Mouse (Mus musculus) forebrain, embryonic 11.5 days (tissue): Measurements from ENCODE around the gene Trip12. TPM values are rescaled to one million over a fixed set of nuclear protein-coding genes. Genes with fewer than 3 reads are reported as not detected.

Experiments used
- ATAC-seq: fragments of 200-750 bp; cut with Nextera tagmentation; replicated peaks from 2 replicates; pipeline ENCODE4 v1.8.0; 2017; ENCODE audit warnings: moderate TSS enrichment; ENCODE audit not compliant: low FRiP score
- DNase-seq: peaks from one replicate; pipeline ENCODE4 v3.0.0-alpha.2; 2017; ENCODE audit warnings: low spot score
- H3K27ac ChIP-seq: fragments of 300-500 bp; sonication (generic); 2 replicates; pipeline ENCODE4 v1.5.1; 2014; ENCODE audit warnings: low read depth, low read length
- H3K27me3 ChIP-seq: fragments of 300-500 bp; sonication (generic); 2 replicates; pipeline ENCODE4 v1.6.1; 2014; ENCODE audit warnings: mild to moderate bottlenecking, low read length, mixed read lengths; ENCODE audit not compliant: control insufficient read depth, insufficient read depth
- H3K36me3 ChIP-seq: fragments of 300-500 bp; sonication (generic); 2 replicates; pipeline ENCODE4 v1.6.1; 2014; ENCODE audit warnings: mild to moderate bottlenecking, low read length, moderate library complexity, mixed read lengths; ENCODE audit not compliant: control insufficient read depth, insufficient read depth
- H3K4me1 ChIP-seq: fragments of 300-500 bp; sonication (generic); replicated peaks from 2 replicates; pipeline ENCODE4 v1.6.1; 2014; ENCODE audit warnings: low read length, mixed read lengths; ENCODE audit not compliant: control insufficient read depth, insufficient read depth
- H3K4me2 ChIP-seq: fragments of 300-500 bp; sonication (generic); 2 replicates; pipeline ENCODE4 v1.6.1; 2014; ENCODE audit warnings: low read depth, mild to moderate bottlenecking, low read length, moderate library complexity, mixed read lengths; ENCODE audit not compliant: severe bottlenecking
- H3K4me3 ChIP-seq: fragments of 300-500 bp; sonication (generic); 2 replicates; pipeline ENCODE4 v1.5.1; 2014; ENCODE audit warnings: low read depth, low read length
- H3K9ac ChIP-seq: fragments of 300-500 bp; sonication (generic); 2 replicates; pipeline ENCODE4 v1.6.1; 2014; ENCODE audit warnings: low read length
- H3K9me3 ChIP-seq: fragments of 300-500 bp; sonication (generic); 2 replicates; pipeline ENCODE4 v1.6.1; 2016; ENCODE audit warnings: low read length, mixed read lengths; ENCODE audit not compliant: control insufficient read depth
- WGBS: fragments of 180-500 bp; shearing (Covaris S2); extraction: QIAGEN DNeasy Blood & Tissue Kit; methylation state at CpG from one replicate; pipeline ENCODE4 v1.1.7; 2014; 5-methylcytosine and 5-hydroxymethylcytosine counted together
- polyA plus RNA-seq: library from polyadenylated mRNA; unstranded; fragments of >200 nt; fragmentation: Nextera tagmentation; extraction: Ambion mirVana; gene quantifications from 2 replicates; pipeline ENCODE4 v1.2.1, GENCODE M21; 2014

The Trip12 gene
- polyA plus RNA-seq, 1 experiment from 2014 or later, result 98.9 TPM

DNA sequence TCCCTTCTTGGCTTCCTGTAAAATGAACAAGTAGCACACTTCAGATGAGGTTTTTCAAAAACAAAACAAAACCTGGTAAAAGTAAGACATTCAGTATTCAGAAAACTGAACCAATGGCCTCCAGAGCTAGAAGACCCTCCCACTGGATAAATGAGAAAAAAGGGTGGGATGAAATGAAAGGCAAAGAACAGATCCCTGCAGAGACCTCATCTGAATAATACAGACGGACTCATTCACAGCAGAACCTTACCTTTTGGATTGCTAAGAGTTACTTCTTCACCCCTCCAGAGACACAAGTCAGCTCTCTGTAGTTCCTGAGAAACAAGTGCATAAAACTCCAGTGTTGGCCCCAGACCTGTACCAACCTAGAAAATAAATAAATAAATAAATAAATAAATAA, 108.6 kb downstream of the Trip12 start:
- WGBS, result 78% methylated on average over 1 of the region's 1 CpGs

DNA sequence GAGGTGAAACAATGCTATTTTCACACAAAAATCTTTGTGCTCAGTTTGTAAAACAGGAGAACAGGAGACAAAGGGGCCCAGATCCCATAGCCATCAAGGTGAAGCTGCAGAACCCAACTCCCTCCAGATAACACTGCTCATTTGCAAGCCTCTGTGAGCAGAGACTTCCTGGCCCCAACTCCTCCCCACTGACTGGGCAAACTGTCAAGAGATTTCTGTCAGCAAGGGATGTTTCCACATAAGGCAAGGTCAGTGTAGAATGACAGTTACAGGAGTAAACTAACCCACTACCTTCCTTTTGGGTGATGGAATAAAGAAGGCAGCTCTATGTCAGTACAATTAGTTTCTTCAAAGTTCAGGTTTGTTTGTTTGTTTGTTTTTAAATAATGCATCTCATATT, 117.5 kb downstream of the Trip12 start:
- Histone ChIP-seq H3K9me3 (no peaks in the 10 kb centered on the region), H3K4me3 (no peak overlapping the region), H3K27me3 (no peaks in the 10 kb centered on the region), H3K27ac (no peak overlapping the region), H3K4me2 (no peak overlapping the region), H3K36me3 (peaks cover 5% of the 10 kb centered on the region; the same call in 1 of the 2 replicates), H3K9ac (no peak overlapping the region), H3K4me1 (no peaks in the 10 kb centered on the region)
- DNase-seq (no peak), ATAC-seq (no peak)

More for the DNA sequence above, 108.6 kb downstream of the Trip12 start:
- DNase-seq (no peak), ATAC-seq (no peak)
- no peaks in the 10 kb centered on the region for H3K27me3 ChIP-seq
- H3K9me3 ChIP-seq, result no peaks in the 10 kb centered on the region
- no peaks in the 10 kb centered on the region for H3K4me1 ChIP-seq
- H3K4me3 ChIP-seq, result no peak overlapping the region
- H3K4me2 ChIP-seq, result no peak overlapping the region
- no peak overlapping the region for H3K27ac ChIP-seq
- no peaks in the 10 kb centered on the region; the same call in 1 of the 2 replicates for H3K36me3 ChIP-seq
- H3K9ac ChIP-seq, result no peak overlapping the region

DNA sequence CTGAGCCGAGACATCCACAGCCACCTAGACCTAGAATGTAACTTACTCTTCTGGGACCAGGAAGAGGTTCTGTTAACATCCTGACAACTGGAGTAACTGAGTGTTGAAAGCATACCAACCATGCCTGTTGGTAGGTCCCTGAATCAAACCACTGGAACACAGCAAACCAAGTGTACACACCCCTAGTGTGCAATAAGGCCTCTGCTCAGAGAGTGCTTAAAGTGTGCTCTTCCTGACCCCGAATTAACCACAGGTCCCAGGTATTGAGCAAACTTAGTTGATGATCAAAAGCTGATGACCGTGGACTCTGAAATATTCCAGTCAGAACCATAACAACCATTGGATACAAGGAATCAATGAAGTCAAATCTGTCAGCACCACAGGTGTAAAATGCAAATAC, 117.9 kb downstream of the Trip12 start:
- H3K4me3 ChIP-seq, result no peak overlapping the region
- peaks cover 5% of the 10 kb centered on the region; the same call in 1 of the 2 replicates for H3K36me3 ChIP-seq
- no peaks in the 10 kb centered on the region for H3K27me3 ChIP-seq
- WGBS, result 93% methylated on average over 3 of the region's 3 CpGs
- no peaks in the 10 kb centered on the region for H3K4me1 ChIP-seq
- DNase-seq (no peak), ATAC-seq (no peak)
- H3K4me2 ChIP-seq, result no peak overlapping the region
- no peak overlapping the region for H3K9ac ChIP-seq
- H3K27ac ChIP-seq, result no peak overlapping the region
- no peaks in the 10 kb centered on the region for H3K9me3 ChIP-seq

DNA sequence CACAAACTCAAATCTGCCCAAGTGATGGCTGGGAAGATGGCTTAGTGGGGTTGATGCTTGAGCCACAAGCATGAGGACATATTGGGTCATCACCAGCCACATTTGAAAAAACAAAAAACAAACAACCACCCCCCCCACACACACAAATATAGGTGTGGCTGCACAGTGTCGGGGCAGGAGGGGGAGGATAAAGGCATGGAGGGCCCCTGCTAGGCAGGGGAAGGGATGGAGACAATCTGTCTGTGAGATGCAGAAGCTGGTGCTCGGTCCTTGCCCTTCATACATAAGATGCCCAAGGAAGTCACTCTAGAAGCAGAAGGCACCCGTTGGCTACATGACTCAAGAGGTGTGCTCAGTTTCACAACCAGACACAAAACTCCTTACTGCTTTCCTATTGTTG, 118.4 kb downstream of the Trip12 start:
- no peaks in the 10 kb centered on the region for H3K4me1 ChIP-seq
- H3K9me3 ChIP-seq, result no peaks in the 10 kb centered on the region
- H3K27me3 ChIP-seq, result no peaks in the 10 kb centered on the region
- H3K27ac ChIP-seq, result no peak overlapping the region
- H3K36me3 ChIP-seq, result peaks cover 5% of the 10 kb centered on the region; the same call in 1 of the 2 replicates
- no peak overlapping the region for H3K9ac ChIP-seq
- no peak for DNase-seq
- no peak overlapping the region for H3K4me3 ChIP-seq
- ATAC-seq, result no peak; the same call in 1 of the 2 replicates
- WGBS, result 87% methylated on average over 3 of the region's 3 CpGs
- H3K4me2 ChIP-seq, result no peak overlapping the region

DNA sequence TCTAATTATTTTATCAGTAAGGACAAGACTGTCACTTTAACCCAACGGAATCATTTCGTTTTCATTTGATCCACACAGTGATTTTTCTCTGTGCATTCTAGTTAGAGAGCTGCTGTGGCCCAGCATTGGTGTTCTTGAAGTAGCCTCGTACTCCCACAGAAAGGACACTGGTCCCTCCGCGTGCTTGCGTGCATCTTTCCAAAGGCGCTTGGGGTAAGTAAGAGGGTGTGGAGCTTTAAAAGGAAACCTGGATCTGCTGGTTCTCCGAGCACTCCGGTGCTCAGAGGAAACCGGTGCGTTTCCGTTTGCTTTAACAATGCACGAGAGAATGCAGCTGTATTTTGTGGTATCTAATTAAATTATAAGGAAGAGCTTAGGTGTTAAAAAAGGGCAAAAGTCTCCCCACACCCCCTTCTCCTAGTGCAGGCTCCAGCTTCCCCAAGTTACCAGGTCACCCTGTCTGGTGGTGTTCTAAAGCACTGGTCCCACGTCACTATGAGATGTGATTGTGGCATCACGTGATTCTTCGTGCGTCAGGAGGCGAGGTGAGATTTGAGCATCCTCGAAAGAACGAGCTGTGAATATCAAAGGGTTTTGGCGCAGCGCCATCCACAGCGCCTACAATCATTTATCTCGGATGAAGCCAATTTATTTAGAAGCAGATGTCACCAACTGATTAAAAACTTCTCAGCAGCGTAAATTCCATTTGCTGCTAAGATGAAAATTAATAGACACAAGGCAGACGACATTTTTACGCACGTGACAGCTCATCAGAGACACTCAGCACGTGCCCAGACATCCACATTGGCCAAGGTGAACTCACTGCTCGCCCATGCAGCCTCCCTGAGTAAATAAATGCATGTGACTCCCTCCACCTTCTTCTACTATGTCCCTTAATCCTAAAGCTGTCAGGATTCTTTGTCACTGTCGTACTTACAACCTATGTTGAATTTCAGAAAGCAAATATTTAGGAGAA, 130.2 kb downstream of the Trip12 start:
- Histone ChIP-seq H3K27me3 (no peaks in the 10 kb centered on the region), H3K36me3 (no peaks in the 10 kb centered on the region), H3K4me3 (peak overlapping the region; percentile 13), H3K9me3 (no peaks in the 10 kb centered on the region), H3K4me1 (no peaks in the 10 kb centered on the region), H3K9ac (peak overlapping the region; percentile 46; the same call in 1 of the 2 replicates), H3K4me2 (peak overlapping the region; percentile 41), H3K27ac (no peak overlapping the region)
- WGBS, result 19% methylated on average over 31 of the region's 31 CpGs
- no peak for DNase-seq
- ATAC-seq, result peak; percentile 77

DNA sequence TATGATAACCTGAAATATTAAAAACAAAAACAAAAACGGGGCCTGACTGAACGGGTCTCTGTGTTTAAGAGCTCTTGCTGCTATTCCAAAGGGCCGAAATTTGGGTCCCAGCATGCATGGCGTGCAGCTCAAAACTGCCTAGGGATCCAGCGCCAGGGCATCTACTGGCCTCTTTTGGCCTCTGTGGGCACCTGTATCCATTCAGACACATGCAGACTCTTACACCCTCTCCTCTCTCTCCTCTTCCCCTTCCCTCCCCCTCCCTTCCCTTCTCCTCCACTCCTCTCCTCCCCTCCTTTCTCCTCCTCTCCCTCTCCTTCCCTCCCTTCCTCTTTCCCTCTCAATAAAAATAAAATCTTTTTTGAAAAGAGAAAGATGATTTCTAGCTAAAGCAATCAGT, 130.9 kb downstream of the Trip12 start:
- Histone ChIP-seq H3K27me3 (no peaks in the 10 kb centered on the region), H3K9ac (no peak overlapping the region), H3K36me3 (no peaks in the 10 kb centered on the region), H3K4me3 (peak overlapping the region; percentile 13), H3K4me2 (peak overlapping the region; percentile 41; the same call in 1 of the 2 replicates), H3K27ac (no peak overlapping the region), H3K9me3 (no peaks in the 10 kb centered on the region), H3K4me1 (no peaks in the 10 kb centered on the region)
- 17% methylated on average over 5 of the region's 5 CpGs for WGBS
- ATAC-seq, result 0 out of 2 replicates have a peak, but pooled peaks have one; percentile 67
- DNase-seq, result no peak

DNA sequence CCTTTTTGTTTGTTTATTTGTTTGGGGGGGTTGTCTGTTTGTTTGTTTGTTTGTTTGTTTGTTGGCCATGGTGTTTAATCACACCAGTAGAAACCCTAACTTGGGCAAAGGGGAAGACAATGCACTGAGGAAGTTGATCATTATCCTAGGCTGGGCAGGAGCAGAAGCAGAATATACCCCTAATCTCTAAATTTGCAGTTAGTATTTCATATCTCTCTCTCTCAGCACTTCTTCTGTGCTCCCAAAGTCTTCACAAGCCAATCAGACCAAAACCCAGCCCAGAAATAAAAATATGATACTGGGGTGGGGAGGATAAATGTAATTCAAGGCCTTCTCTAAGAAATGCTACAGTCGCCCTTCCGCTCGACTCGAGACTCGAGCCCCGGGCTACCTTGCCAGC, 140.1 kb downstream of the Trip12 start:
- Histone ChIP-seq H3K4me1 (no peaks in the 10 kb centered on the region), H3K4me3 (no peak overlapping the region), H3K27me3 (peaks cover 4% of the 10 kb centered on the region; the same call in 1 of the 2 replicates), H3K9ac (no peak overlapping the region), H3K36me3 (no peaks in the 10 kb centered on the region), H3K4me2 (no peak overlapping the region), H3K9me3 (no peaks in the 10 kb centered on the region), H3K27ac (no peak overlapping the region)
- DNase-seq (no peak), ATAC-seq (no peak)
- 100% methylated on average over 6 of the region's 6 CpGs for WGBS

DNA sequence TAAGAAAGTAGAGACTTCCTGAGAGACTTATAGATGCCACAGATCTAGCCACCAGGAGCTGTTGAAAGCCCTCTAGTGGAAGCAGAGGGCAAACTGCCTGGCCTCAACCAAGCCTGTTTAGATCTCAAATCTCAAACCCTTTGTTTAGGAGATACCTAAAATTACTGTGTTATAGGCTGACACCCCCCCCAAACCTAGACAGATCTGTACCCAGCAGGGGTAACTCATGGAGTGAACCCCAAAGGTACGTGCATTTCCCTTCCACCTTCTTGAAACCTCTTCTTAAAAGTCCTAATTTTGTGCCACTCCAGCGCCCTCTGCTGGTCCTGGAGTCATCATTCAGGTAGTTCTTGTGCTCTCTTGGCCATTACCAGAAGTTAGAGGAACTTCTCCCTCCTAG, 143.2 kb downstream of the Trip12 start:
- no peak overlapping the region for H3K4me2 ChIP-seq
- no peak for ATAC-seq
- DNase-seq, result peak; percentile 85
- H3K27me3 ChIP-seq, result peaks cover 8% of the 10 kb centered on the region; the same call in 1 of the 2 replicates
- H3K9ac ChIP-seq, result no peak overlapping the region
- WGBS, result 0% methylated on average over 2 of the region's 2 CpGs
- no peaks in the 10 kb centered on the region for H3K36me3 ChIP-seq
- H3K4me1 ChIP-seq, result no peaks in the 10 kb centered on the region
- no peaks in the 10 kb centered on the region for H3K9me3 ChIP-seq
- no peak overlapping the region for H3K27ac ChIP-seq
- no peak overlapping the region for H3K4me3 ChIP-seq
